12 mouse cellular contexts compared by ENCODE assay signal in the genomic region with DNA sequence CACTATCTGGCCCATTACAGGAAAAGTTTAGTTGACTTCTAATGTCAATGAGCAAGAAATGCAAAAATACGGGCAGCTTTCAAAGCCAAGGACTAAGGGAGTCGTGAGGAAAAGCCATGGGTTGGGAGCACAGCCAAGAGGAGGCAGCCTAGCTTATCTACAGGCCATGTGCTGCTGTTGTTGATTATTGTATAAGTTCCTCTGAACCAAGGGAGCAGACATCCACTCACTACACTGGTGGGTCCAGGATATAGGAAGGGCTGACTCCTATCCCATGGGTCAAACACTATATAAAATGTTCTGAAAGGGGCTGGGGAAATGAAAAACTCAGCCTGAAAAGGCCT. TPM values are rescaled to one million over a fixed set of nuclear protein-coding genes. Genes with fewer than 3 reads are reported as not detected.
DNase-seq lines count a peak whose midpoint lies in the region; ATAC-seq and TF ChIP-seq lines count a peak whose summit lies in the region.
"Had no signal": no experiment of that assay in that cellular context is flagged by ENCODE, and none has a peak within 500 bp of the region (broad histone marks: within the 10 kb centered on the region; RNA-seq: fewer than 3 reads in every experiment).

No protein-coding gene starts in this region.

- no peak for TF ChIP-seq EP300 in stomach, postnatal 0 days (optimal IDR thresholded peaks at IDR 0.05)

- WGBS in heart, embryonic 13.5 days: 22% methylated on average over 2 of the region's 2 CpGs
- 93% methylated on average over 2 of the region's 2 CpGs for WGBS in midbrain, embryonic 11.5 days
- WGBS in midbrain, embryonic 10.5 days: 89% methylated on average over 2 of the region's 2 CpGs
- 8% methylated on average over 2 of the region's 2 CpGs for WGBS in heart, embryonic 15.5 days
- 6% methylated on average over 2 of the region's 2 CpGs for WGBS in stomach, postnatal 0 days

- no peak for ATAC-seq in heart, embryonic 13.5 days (ENCODE audit: extremely low read depth, insufficient number of reproducible peaks, low FRiP score, low TSS enrichment)
- ATAC-seq in midbrain, embryonic 11.5 days (ENCODE audit: low FRiP score): no peak
- peak; percentile 30; the same call in 1 of the 2 replicates for ATAC-seq in heart, embryonic 15.5 days (replicated peaks; ENCODE audit: insufficient number of reproducible peaks, insufficient read depth, low FRiP score, low read depth)
- no peak for ATAC-seq in stomach, postnatal 0 days (ENCODE audit: low FRiP score, low TSS enrichment)

- peak overlapping the region; percentile 64 for H3K27ac ChIP-seq in heart, embryonic 13.5 days (replicated peaks)
- H3K27ac ChIP-seq in midbrain, embryonic 11.5 days (ENCODE audit: low read depth, low read length): no peak overlapping the region
- no peak overlapping the region for H3K27ac ChIP-seq in midbrain, embryonic 10.5 days (replicated peaks)
- H3K27ac ChIP-seq in heart, embryonic 15.5 days: peak overlapping the region; percentile 78
- H3K27ac ChIP-seq in stomach, postnatal 0 days (replicated peaks): peak overlapping the region; percentile 77

- H3K27me3 ChIP-seq in heart, embryonic 13.5 days (replicated peaks): no peaks in the 10 kb centered on the region
- no peaks in the 10 kb centered on the region for H3K27me3 ChIP-seq in midbrain, embryonic 11.5 days (ENCODE audit: control insufficient read depth, insufficient read depth, low read length)
- no peaks in the 10 kb centered on the region for H3K27me3 ChIP-seq in midbrain, embryonic 10.5 days (ENCODE audit: low read depth, poor library complexity, severe bottlenecking)
- H3K27me3 ChIP-seq in heart, embryonic 15.5 days: no peaks in the 10 kb centered on the region
- H3K27me3 ChIP-seq in stomach, postnatal 0 days (ENCODE audit: control insufficient read depth, insufficient read depth, low read length): no peaks in the 10 kb centered on the region
- H3K27me3 ChIP-seq: CH12.LX had no signal

- H3K36me3 ChIP-seq in heart, embryonic 13.5 days: peaks cover 3% of the 10 kb centered on the region
- 0 out of 2 replicates have a peak, but pooled peaks cover 2% of the 10 kb centered on the region for H3K36me3 ChIP-seq in midbrain, embryonic 11.5 days (ENCODE audit: control insufficient read depth, insufficient read depth, low read length)
- H3K36me3 ChIP-seq in midbrain, embryonic 10.5 days: peaks cover 15% of the 10 kb centered on the region
- peaks cover 3% of the 10 kb centered on the region; the same call in 1 of the 2 replicates for H3K36me3 ChIP-seq in heart, embryonic 15.5 days
- 0 out of 2 replicates have a peak, but pooled peaks cover 2% of the 10 kb centered on the region for H3K36me3 ChIP-seq in stomach, postnatal 0 days (ENCODE audit: control insufficient read depth, insufficient read depth, low read length)

- H3K9ac ChIP-seq in heart, embryonic 13.5 days: peak overlapping the region; percentile 48; the same call in 1 of the 2 replicates
- no peak overlapping the region for H3K9ac ChIP-seq in midbrain, embryonic 11.5 days (ENCODE audit: low read length)
- no peak overlapping the region for H3K9ac ChIP-seq in heart, embryonic 15.5 days
- no peak overlapping the region for H3K9ac ChIP-seq in stomach, postnatal 0 days (ENCODE audit: low read length)

- H3K4me3 ChIP-seq in heart, embryonic 13.5 days: 0 out of 2 replicates have a peak overlapping the region, but pooled peaks have one; percentile 0
- H3K4me3 ChIP-seq in midbrain, embryonic 11.5 days (ENCODE audit: low read depth, low read length): no peak overlapping the region
- H3K4me3 ChIP-seq in midbrain, embryonic 10.5 days: no peak overlapping the region
- H3K4me3 ChIP-seq in heart, embryonic 15.5 days: no peak overlapping the region
- no peak overlapping the region for H3K4me3 ChIP-seq in stomach, postnatal 0 days (ENCODE audit: low read depth, low read length)

- H3K4me2 ChIP-seq in heart, embryonic 13.5 days: peak overlapping the region; percentile 43
- no peak overlapping the region for H3K4me2 ChIP-seq in midbrain, embryonic 11.5 days
- H3K4me2 ChIP-seq in heart, embryonic 15.5 days: peak overlapping the region; percentile 32; the same call in 1 of the 2 replicates
- H3K4me2 ChIP-seq in stomach, postnatal 0 days (replicated peaks; ENCODE audit: low read depth): no peak overlapping the region

- no peak for DNase-seq in heart, postnatal 36 days
- peak; percentile 45 for DNase-seq in midbrain, embryonic 11.5 days (ENCODE audit: low spot score, missing footprints)
- no peak for DNase-seq in midbrain, embryonic 10.5 days (ENCODE audit: low spot score)
- peak; percentile 41 for DNase-seq in stomach, postnatal 0 days (ENCODE audit: low spot score)
- DNase-seq in thymus, postnatal 14 days: no peak
- DNase-seq in ovary, postnatal 36 days (ENCODE audit: low spot score): no peak
- DNase-seq: kidney, adult 8-10 months had no signal

- H3K4me1 ChIP-seq in heart, embryonic 13.5 days: peaks cover 80% of the 10 kb centered on the region
- no peaks in the 10 kb centered on the region for H3K4me1 ChIP-seq in midbrain, embryonic 11.5 days (ENCODE audit: control insufficient read depth, insufficient read depth, low read length)
- no peaks in the 10 kb centered on the region for H3K4me1 ChIP-seq in midbrain, embryonic 10.5 days
- peaks cover 80% of the 10 kb centered on the region for H3K4me1 ChIP-seq in heart, embryonic 15.5 days (replicated peaks)
- peaks cover 18% of the 10 kb centered on the region; the same call in 1 of the 2 replicates for H3K4me1 ChIP-seq in stomach, postnatal 0 days (replicated peaks; ENCODE audit: control insufficient read depth, insufficient read depth)

- no peaks in the 10 kb centered on the region for H3K9me3 ChIP-seq in heart, embryonic 13.5 days
- no peaks in the 10 kb centered on the region for H3K9me3 ChIP-seq in midbrain, embryonic 11.5 days (ENCODE audit: control insufficient read depth, low read length)
- H3K9me3 ChIP-seq in midbrain, embryonic 10.5 days (replicated peaks): no peaks in the 10 kb centered on the region
- no peaks in the 10 kb centered on the region for H3K9me3 ChIP-seq in heart, embryonic 15.5 days (replicated peaks)
- H3K9me3 ChIP-seq in stomach, postnatal 0 days (ENCODE audit: control insufficient read depth, low read length): no peaks in the 10 kb centered on the region

- no peak for TF ChIP-seq CTCF in stomach, postnatal 0 days (IDR thresholded peaks at IDR 0.05; ENCODE audit: low read depth)

- intact Hi-C loops in heart, postnatal 36 days (cut with DNase I): loop anchor here (10.0 kb wide), 1 partner anchor 268 kb away; a partner anchor contains a TSS

RNA-seq across cellular contexts. Expression of a gene that starts 8.8 kb away (rescaled TPM):
- polyA plus RNA-seq in heart, embryonic 13.5 days (2015; fragmentation: Nextera tagmentation; extraction: Ambion mirVana): 19.1 and 20.0 TPM in 2 replicates
- total RNA-seq in heart, postnatal 36 days (2021): 10 to 100 TPM; 30.2 to 34.0 TPM
- 13.5 and 14.7 TPM in 2 replicates for polyA plus RNA-seq in midbrain, embryonic 11.5 days (2014; fragmentation: Nextera tagmentation; extraction: Ambion mirVana)
- polyA plus RNA-seq in midbrain, embryonic 10.5 days (2016; fragmentation: Nextera tagmentation; extraction: Ambion mirVana): 25.0 and 27.3 TPM in 2 replicates
- polyA plus RNA-seq in heart, embryonic 15.5 days (2015; fragmentation: Nextera tagmentation; extraction: Ambion mirVana): 19.8 and 25.2 TPM in 2 replicates
- 36.9 and 41.2 TPM in 2 replicates for polyA plus RNA-seq in stomach, postnatal 0 days (2015; fragmentation: Nextera tagmentation; extraction: Ambion mirVana)

RNA-seq across cellular contexts. Expression of a gene that starts 25.1 kb away (rescaled TPM):
- polyA plus RNA-seq in heart, embryonic 13.5 days (2015; fragmentation: Nextera tagmentation; extraction: Ambion mirVana): 26.8 and 34.0 TPM in 2 replicates
- 10 to 100 TPM in 1 of 2 experiments, 1 to 10 TPM in 1; 9.4 to 11.4 TPM for total RNA-seq in heart, postnatal 36 days (2021)
- 69.4 and 72.2 TPM in 2 replicates for polyA plus RNA-seq in midbrain, embryonic 11.5 days (2014; fragmentation: Nextera tagmentation; extraction: Ambion mirVana)
- polyA plus RNA-seq in midbrain, embryonic 10.5 days (2016; fragmentation: Nextera tagmentation; extraction: Ambion mirVana): 81.8 and 86.1 TPM in 2 replicates
- 29.9 and 38.5 TPM in 2 replicates for polyA plus RNA-seq in heart, embryonic 15.5 days (2015; fragmentation: Nextera tagmentation; extraction: Ambion mirVana)
- 23.7 and 25.3 TPM in 2 replicates for polyA plus RNA-seq in stomach, postnatal 0 days (2015; fragmentation: Nextera tagmentation; extraction: Ambion mirVana)

RNA-seq across cellular contexts. Expression of a gene that starts 49.9 kb away (rescaled TPM):
- polyA plus RNA-seq in heart, embryonic 13.5 days (2015; fragmentation: Nextera tagmentation; extraction: Ambion mirVana): not detected in 2 replicates
- total RNA-seq in heart, postnatal 36 days (2021): not detected
- polyA plus RNA-seq in midbrain, embryonic 11.5 days (2014; fragmentation: Nextera tagmentation; extraction: Ambion mirVana): not detected in 2 replicates
- not detected in 2 replicates for polyA plus RNA-seq in midbrain, embryonic 10.5 days (2016; fragmentation: Nextera tagmentation; extraction: Ambion mirVana)
- not detected in 2 replicates for polyA plus RNA-seq in heart, embryonic 15.5 days (2015; fragmentation: Nextera tagmentation; extraction: Ambion mirVana)
- polyA plus RNA-seq in stomach, postnatal 0 days (2015; fragmentation: Nextera tagmentation; extraction: Ambion mirVana): not detected in 2 replicates
- total RNA-seq: CH12.LX; left cerebral cortex, postnatal 25 days had no signal
- polyA plus RNA-seq: thymus, postnatal 0 days had no signal

Comparison
In these comparisons a context has a peak if more than half of its experiments do, and no peak if none do; other contexts are left out.
1. DNase-seq: peak in midbrain, embryonic 11.5 days (single experiment) and stomach, postnatal 0 days (single experiment); none in heart, postnatal 36 days (0 of 2), midbrain, embryonic 10.5 days (single experiment), thymus, postnatal 14 days (single experiment) and ovary, postnatal 36 days (single experiment).
2. H3K27ac ChIP-seq: peak in heart, embryonic 13.5 days (single experiment), heart, embryonic 15.5 days (single experiment) and stomach, postnatal 0 days (single experiment); none in midbrain, embryonic 11.5 days (single experiment) and midbrain, embryonic 10.5 days (single experiment).
3. H3K4me2 ChIP-seq: peak in heart, embryonic 13.5 days (single experiment) and heart, embryonic 15.5 days (single experiment); none in midbrain, embryonic 11.5 days (single experiment) and stomach, postnatal 0 days (single experiment).